In the genomic region with DNA sequence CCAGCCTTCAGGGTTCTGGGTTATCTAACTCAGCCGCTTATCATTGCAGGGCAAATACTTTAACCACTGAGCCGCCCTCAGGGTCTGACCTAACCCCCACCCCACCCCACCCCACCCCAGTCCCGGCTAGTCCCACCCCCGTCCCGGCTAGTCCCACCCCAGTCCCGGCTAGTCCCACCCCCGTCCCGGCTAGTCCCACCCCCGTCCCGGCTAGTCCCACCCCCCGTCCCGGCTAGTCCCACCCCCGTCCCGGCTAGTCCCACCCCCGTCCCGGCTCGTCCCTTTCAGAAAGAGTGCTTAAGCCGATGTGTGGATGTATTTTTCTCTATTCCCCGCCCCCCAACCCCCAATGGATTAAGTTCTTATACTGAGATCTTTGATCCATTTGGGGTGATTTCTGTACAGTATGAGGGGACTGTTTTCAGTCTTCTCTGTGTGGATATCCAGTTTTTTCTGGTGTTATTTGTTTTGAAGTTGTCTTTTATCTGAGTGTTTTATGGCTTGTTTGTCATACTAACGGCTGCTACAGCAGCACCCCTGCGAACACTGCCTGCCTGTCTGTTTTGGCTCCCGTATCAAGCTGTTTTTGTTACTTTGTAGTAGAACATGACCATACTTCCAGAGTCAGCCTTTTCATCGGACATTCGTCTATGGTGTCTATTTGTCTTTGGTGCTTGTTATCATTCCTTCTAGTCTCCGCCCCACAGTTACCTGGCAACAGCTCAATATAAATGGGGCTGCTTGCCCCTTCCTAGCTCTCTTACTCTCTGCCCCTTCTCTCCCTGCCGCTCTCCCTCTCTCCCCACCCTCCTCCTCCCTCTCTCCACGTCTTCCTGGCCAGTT, we compare ENCODE assay signal across 8 mouse cellular contexts. TPM values are rescaled to one million over a fixed set of nuclear protein-coding genes. Genes with fewer than 3 reads are reported as not detected.
DNase-seq lines count a peak whose midpoint lies in the region; ATAC-seq and TF ChIP-seq lines count a peak whose summit lies in the region.

No protein-coding gene starts in this region.

- H3K27ac ChIP-seq in forebrain, embryonic 12.5 days = no peak overlapping the region
- no peak overlapping the region for H3K27ac ChIP-seq in kidney, postnatal 0 days
- peak overlapping the region; percentile 1 for H3K27ac ChIP-seq in midbrain, embryonic 10.5 days (replicated peaks)

- 4% methylated on average over 26 of the region's 27 CpGs for whole genome bisulfite sequencing in forebrain, embryonic 12.5 days
- 3% methylated on average over 27 of the region's 27 CpGs for WGBS in kidney, postnatal 0 days
- 2% methylated on average over 27 of the region's 27 CpGs for WGBS in midbrain, embryonic 10.5 days

- H3K4me1 ChIP-seq in forebrain, embryonic 12.5 days = peaks cover 9% of the 10 kb centered on the region
- no peaks in the 10 kb centered on the region; the same call in 1 of the 2 replicates for H3K4me1 ChIP-seq in kidney, postnatal 0 days (replicated peaks; ENCODE audit: insufficient read depth, low read length)
- H3K4me1 ChIP-seq in midbrain, embryonic 10.5 days = peaks cover 21% of the 10 kb centered on the region

- peaks cover 4% of the 10 kb centered on the region; the same call in 1 of the 2 replicates for H3K27me3 ChIP-seq in forebrain, embryonic 12.5 days
- no peaks in the 10 kb centered on the region for H3K27me3 ChIP-seq in kidney, postnatal 0 days (ENCODE audit: insufficient read depth, low read length)
- peaks cover 21% of the 10 kb centered on the region for H3K27me3 ChIP-seq in midbrain, embryonic 10.5 days (ENCODE audit: low read depth, poor library complexity, severe bottlenecking)

- no peak overlapping the region for H3K9ac ChIP-seq in forebrain, embryonic 12.5 days
- peak overlapping the region; percentile 8; the same call in 1 of the 2 replicates for H3K9ac ChIP-seq in kidney, postnatal 0 days (ENCODE audit: low read depth, low read length)

- H3K36me3 ChIP-seq in forebrain, embryonic 12.5 days (replicated peaks) = no peaks in the 10 kb centered on the region
- no peaks in the 10 kb centered on the region for H3K36me3 ChIP-seq in kidney, postnatal 0 days (ENCODE audit: insufficient read depth, low read length)
- no peaks in the 10 kb centered on the region for H3K36me3 ChIP-seq in midbrain, embryonic 10.5 days

- peak; percentile 57 for DNase-seq in adrenal gland, postnatal 14 days
- no peak for DNase-seq in adrenal gland, adult 18-20 months (ENCODE audit: low spot score in 2 of 2)
- peak; percentile 79 for DNase-seq in R1 (ENCODE audit: low read depth, low spot score)
- peak; percentile 43 for DNase-seq in kidney, postnatal 0 days (ENCODE audit: low spot score)
- peak; percentile 36 for DNase-seq in midbrain, embryonic 10.5 days (ENCODE audit: low spot score)
- no peak for DNase-seq in left cerebral cortex, postnatal 4 days
- no peak for DNase-seq in layer of hippocampus, adult 8-10 months (ENCODE audit: low spot score in 2 of 2)

- TF ChIP-seq CTCF in kidney, postnatal 0 days (IDR thresholded peaks at IDR 0.05; ENCODE audit: low read depth) = no peak

- H3K4me3 ChIP-seq in forebrain, embryonic 12.5 days (replicated peaks) = peak overlapping the region; percentile 36
- H3K4me3 ChIP-seq in kidney, postnatal 0 days (replicated peaks; ENCODE audit: low read depth, low read length) = peak overlapping the region; percentile 29
- H3K4me3 ChIP-seq in midbrain, embryonic 10.5 days = peak overlapping the region; percentile 52

- no peaks in the 10 kb centered on the region for H3K9me3 ChIP-seq in forebrain, embryonic 12.5 days
- H3K9me3 ChIP-seq in kidney, postnatal 0 days (replicated peaks; ENCODE audit: low read length) = no peaks in the 10 kb centered on the region
- H3K9me3 ChIP-seq in midbrain, embryonic 10.5 days (replicated peaks) = no peaks in the 10 kb centered on the region

- ATAC-seq in forebrain, embryonic 12.5 days (ENCODE audit: low FRiP score) = peak; percentile 60; the same call in 1 of the 2 replicates
- peak; percentile 49 for ATAC-seq in kidney, postnatal 0 days (replicated peaks; ENCODE audit: low FRiP score, low read depth)

- peak overlapping the region; percentile 56 for H3K4me2 ChIP-seq in forebrain, embryonic 12.5 days
- H3K4me2 ChIP-seq in kidney, postnatal 0 days (ENCODE audit: low read length) = peak overlapping the region; percentile 55

- intact Hi-C loops in left cerebral cortex, postnatal 4 days (cut with DNase I) = no loop called here

RNA-seq across cellular contexts. Expression of a gene that starts 14.2 kb away (rescaled TPM):
- total RNA-seq in adrenal gland, postnatal 14 days (2021) = 10.4 and 14.6 TPM in 2 replicates
- 1 to 10 TPM; 3.9 to 6.1 TPM for total RNA-seq in adrenal gland, adult 18-20 months (2021)
- polyA plus RNA-seq in forebrain, embryonic 12.5 days (2016; fragmentation: Nextera tagmentation; extraction: Ambion mirVana) = 18.6 and 19.5 TPM in 2 replicates
- polyA plus RNA-seq in kidney, postnatal 0 days (2015; fragmentation: Nextera tagmentation; extraction: Ambion mirVana) = 7.5 and 9.5 TPM in 2 replicates
- polyA plus RNA-seq in midbrain, embryonic 10.5 days (2016; fragmentation: Nextera tagmentation; extraction: Ambion mirVana) = 8.4 and 10.2 TPM in 2 replicates
- 10 to 100 TPM; 70.6 to 78.6 TPM for total RNA-seq in left cerebral cortex, postnatal 4 days (2021)
- total RNA-seq in layer of hippocampus, adult 8-10 months (2022) = 10 to 100 TPM; 67.0 to 90.0 (median 75.9) TPM

RNA-seq across cellular contexts. Expression of a gene that starts 18.2 kb away (rescaled TPM):
- total RNA-seq in adrenal gland, postnatal 14 days (2021) = 8.1 and 11.9 TPM in 2 replicates
- 1 to 10 TPM; 4.2 to 5.6 TPM for total RNA-seq in adrenal gland, adult 18-20 months (2021)
- polyA plus RNA-seq in forebrain, embryonic 12.5 days (2016; fragmentation: Nextera tagmentation; extraction: Ambion mirVana) = 0.05 TPM in 1 of 2 replicates, not detected in the other
- polyA plus RNA-seq in kidney, postnatal 0 days (2015; fragmentation: Nextera tagmentation; extraction: Ambion mirVana) = 1.2 and 1.3 TPM in 2 replicates
- 0.07 and 0.09 TPM in 2 replicates for polyA plus RNA-seq in midbrain, embryonic 10.5 days (2016; fragmentation: Nextera tagmentation; extraction: Ambion mirVana)
- under 1 TPM; 0.34 to 0.40 TPM for total RNA-seq in left cerebral cortex, postnatal 4 days (2021)
- 10 to 100 TPM in 2 of 4 experiments, 1 to 10 TPM in 2; 8.8 to 14.4 (median 11.5) TPM for total RNA-seq in layer of hippocampus, adult 8-10 months (2022)

RNA-seq across cellular contexts. Expression of a gene that starts 59.6 kb away (rescaled TPM):
- total RNA-seq in adrenal gland, postnatal 14 days (2021) = 26.1 and 32.9 TPM in 2 replicates
- 10 to 100 TPM; 46.7 to 87.1 TPM for total RNA-seq in adrenal gland, adult 18-20 months (2021)
- polyA plus RNA-seq in forebrain, embryonic 12.5 days (2016; fragmentation: Nextera tagmentation; extraction: Ambion mirVana) = not detected in 2 replicates
- polyA plus RNA-seq in kidney, postnatal 0 days (2015; fragmentation: Nextera tagmentation; extraction: Ambion mirVana) = 50.5 and 58.6 TPM in 2 replicates
- polyA plus RNA-seq in midbrain, embryonic 10.5 days (2016; fragmentation: Nextera tagmentation; extraction: Ambion mirVana) = 0.96 and 1.7 TPM in 2 replicates
- total RNA-seq in left cerebral cortex, postnatal 4 days (2021) = 1 to 10 TPM in 1 of 2 experiments, under 1 TPM in 1; 0.74 to 1.2 TPM
- 1 to 10 TPM in 3 of 4 experiments, under 1 TPM in 1; 0.68 to 7.5 (median 5.7) TPM for total RNA-seq in layer of hippocampus, adult 8-10 months (2022)

Comparison
In these comparisons a context has a peak if more than half of its experiments do, and no peak if none do; other contexts are left out.
1. DNase-seq: peak in adrenal gland, postnatal 14 days (single experiment), R1 (single experiment), kidney, postnatal 0 days (single experiment) and midbrain, embryonic 10.5 days (single experiment); none in adrenal gland, adult 18-20 months (0 of 2), left cerebral cortex, postnatal 4 days (single experiment) and layer of hippocampus, adult 8-10 months (0 of 2).
2. Peak in every context shown above with its lines, with median percentiles within 50 percentile points of each other: H3K4me3 ChIP-seq.